Mouse (Mus musculus): ENCODE results near the gene Fbxo40. TPM values are rescaled to one million over a fixed set of nuclear protein-coding genes. Genes with fewer than 3 reads are reported as not detected.

The Fbxo40 gene
- polyA plus RNA-seq, 1 experiment from 2014 or later: 0.06 TPM

DNA sequence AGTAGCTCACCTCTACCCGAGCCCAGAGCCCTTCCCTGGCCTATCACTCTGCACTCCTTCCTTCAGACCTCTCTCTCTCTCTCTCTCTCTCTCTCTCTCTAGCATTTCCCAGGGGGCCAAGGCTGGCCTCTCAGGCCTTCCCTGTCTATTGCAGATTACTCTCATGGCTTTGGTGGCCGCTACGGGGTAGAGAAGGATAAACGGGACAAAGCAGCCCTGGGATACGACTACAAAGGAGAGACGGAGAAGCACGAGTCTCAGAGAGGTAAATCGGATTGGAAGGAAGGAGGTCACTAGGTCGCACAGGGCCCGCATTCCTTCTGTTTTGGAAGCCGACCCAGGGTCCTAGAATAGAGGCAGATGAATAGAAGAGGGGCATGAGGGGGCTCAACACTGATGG is 35.2 kb downstream of the Fbxo40 start:
- WGBS (ENCODE audit: insufficient replicate concordance): 69% methylated on average over 11 of the region's 11 CpGs
- no peak overlapping the region for H3K9ac ChIP-seq (ENCODE audit: low read depth, low read length)
- H3K27ac ChIP-seq (ENCODE audit: low read length): no peak overlapping the region
- ATAC-seq (ENCODE audit: low read depth): no peak
- no peaks in the 10 kb centered on the region for H3K4me1 ChIP-seq (ENCODE audit: control insufficient read depth, low read depth, low read length)
- H3K9me3 ChIP-seq (replicated peaks; ENCODE audit: control insufficient read depth, low read length): no peaks in the 10 kb centered on the region
- no peaks in the 10 kb centered on the region for H3K36me3 ChIP-seq (ENCODE audit: control insufficient read depth, insufficient read depth)
- no peak overlapping the region for H3K4me2 ChIP-seq (ENCODE audit: low read depth, low read length)
- H3K4me3 ChIP-seq (ENCODE audit: low read depth, low read length): no peak overlapping the region
- no peaks in the 10 kb centered on the region for H3K27me3 ChIP-seq (ENCODE audit: control insufficient read depth, insufficient read depth, low read depth, low read length)

GRCm38 (mm10) chr16:36951029-36951428 is 39.2 kb downstream of the Fbxo40 start:
- ATAC-seq (ENCODE audit: low read depth): no peak
- no peaks in the 10 kb centered on the region for H3K27me3 ChIP-seq (ENCODE audit: control insufficient read depth, insufficient read depth, low read depth, low read length)
- 73% methylated on average over 4 of the region's 4 CpGs for WGBS (ENCODE audit: insufficient replicate concordance)
- no peak overlapping the region for H3K27ac ChIP-seq (ENCODE audit: low read length)
- H3K4me2 ChIP-seq (ENCODE audit: low read depth, low read length): no peak overlapping the region
- H3K36me3 ChIP-seq (ENCODE audit: control insufficient read depth, insufficient read depth): no peaks in the 10 kb centered on the region
- no peaks in the 10 kb centered on the region for H3K9me3 ChIP-seq (replicated peaks; ENCODE audit: control insufficient read depth, low read length)
- no peak overlapping the region for H3K4me3 ChIP-seq (ENCODE audit: low read depth, low read length)
- H3K4me1 ChIP-seq (ENCODE audit: control insufficient read depth, low read depth, low read length): no peaks in the 10 kb centered on the region
- H3K9ac ChIP-seq (ENCODE audit: low read depth, low read length): no peak overlapping the region

- Histone ChIP-seq H3K4me1 (ENCODE audit: control insufficient read depth, low read depth, low read length) (no peaks in the 10 kb centered on the region), H3K9ac (ENCODE audit: low read depth, low read length) (no peak overlapping the region), H3K27me3 (ENCODE audit: control insufficient read depth, insufficient read depth, low read depth, low read length) (no peaks in the 10 kb centered on the region), H3K36me3 (ENCODE audit: control insufficient read depth, insufficient read depth) (no peaks in the 10 kb centered on the region), H3K4me3 (ENCODE audit: low read depth, low read length) (no peak overlapping the region), H3K9me3 (replicated peaks; ENCODE audit: control insufficient read depth, low read length) (no peaks in the 10 kb centered on the region), H3K4me2 (ENCODE audit: low read depth, low read length) (no peak overlapping the region), H3K27ac (ENCODE audit: low read length) (no peak overlapping the region)
- no peak for ATAC-seq (ENCODE audit: low read depth)
- WGBS (ENCODE audit: insufficient replicate concordance): 57% methylated on average over 8 of the region's 8 CpGs
Observed at GRCm38 (mm10) chr16:36949614-36950336, 40.5 kb downstream of the Fbxo40 start.

- H3K27me3 ChIP-seq (ENCODE audit: control insufficient read depth, insufficient read depth, low read depth, low read length): no peaks in the 10 kb centered on the region
- H3K27ac ChIP-seq (ENCODE audit: low read length): no peak overlapping the region
- H3K4me1 ChIP-seq (ENCODE audit: control insufficient read depth, low read depth, low read length): no peaks in the 10 kb centered on the region
- WGBS (ENCODE audit: insufficient replicate concordance): 58% methylated on average over 4 of the region's 4 CpGs
- H3K9me3 ChIP-seq (replicated peaks; ENCODE audit: control insufficient read depth, low read length): no peaks in the 10 kb centered on the region
- no peaks in the 10 kb centered on the region for H3K36me3 ChIP-seq (ENCODE audit: control insufficient read depth, insufficient read depth)
- no peak overlapping the region for H3K9ac ChIP-seq (ENCODE audit: low read depth, low read length)
- ATAC-seq (ENCODE audit: low read depth): no peak
- H3K4me3 ChIP-seq (ENCODE audit: low read depth, low read length): no peak overlapping the region
- H3K4me2 ChIP-seq (ENCODE audit: low read depth, low read length): no peak overlapping the region
Observed at GRCm38 (mm10) chr16:36947646-36948197, 42.5 kb downstream of the Fbxo40 start.

- no peak overlapping the region for H3K4me3 ChIP-seq (ENCODE audit: low read depth, low read length)
- no peaks in the 10 kb centered on the region for H3K9me3 ChIP-seq (replicated peaks; ENCODE audit: control insufficient read depth, low read length)
- H3K27me3 ChIP-seq (ENCODE audit: control insufficient read depth, insufficient read depth, low read depth, low read length): no peaks in the 10 kb centered on the region
- no peak for ATAC-seq (ENCODE audit: low read depth)
- 74% methylated on average over 8 of the region's 8 CpGs for WGBS (ENCODE audit: insufficient replicate concordance)
- no peak overlapping the region for H3K9ac ChIP-seq (ENCODE audit: low read depth, low read length)
- H3K27ac ChIP-seq (ENCODE audit: low read length): no peak overlapping the region
- H3K4me1 ChIP-seq (ENCODE audit: control insufficient read depth, low read depth, low read length): no peaks in the 10 kb centered on the region
- H3K4me2 ChIP-seq (ENCODE audit: low read depth, low read length): no peak overlapping the region
- no peaks in the 10 kb centered on the region for H3K36me3 ChIP-seq (ENCODE audit: control insufficient read depth, insufficient read depth)
Observed at GRCm38 (mm10) chr16:36946459-36947159, 43.7 kb downstream of the Fbxo40 start.

- WGBS (ENCODE audit: insufficient replicate concordance): 70% methylated on average over 12 of the region's 12 CpGs
- Histone ChIP-seq H3K9me3 (replicated peaks; ENCODE audit: control insufficient read depth, low read length) (no peaks in the 10 kb centered on the region), H3K9ac (ENCODE audit: low read depth, low read length) (no peak overlapping the region), H3K27ac (ENCODE audit: low read length) (no peak overlapping the region), H3K4me3 (ENCODE audit: low read depth, low read length) (no peak overlapping the region), H3K27me3 (ENCODE audit: control insufficient read depth, insufficient read depth, low read depth, low read length) (no peaks in the 10 kb centered on the region), H3K4me1 (ENCODE audit: control insufficient read depth, low read depth, low read length) (no peaks in the 10 kb centered on the region; the same call in 1 of the 2 replicates), H3K36me3 (ENCODE audit: control insufficient read depth, insufficient read depth) (no peaks in the 10 kb centered on the region), H3K4me2 (ENCODE audit: low read depth, low read length) (no peak overlapping the region)
- no peak for ATAC-seq (ENCODE audit: low read depth)
Observed at GRCm38 (mm10) chr16:36944895-36945424, 45.3 kb downstream of the Fbxo40 start.

DNA sequence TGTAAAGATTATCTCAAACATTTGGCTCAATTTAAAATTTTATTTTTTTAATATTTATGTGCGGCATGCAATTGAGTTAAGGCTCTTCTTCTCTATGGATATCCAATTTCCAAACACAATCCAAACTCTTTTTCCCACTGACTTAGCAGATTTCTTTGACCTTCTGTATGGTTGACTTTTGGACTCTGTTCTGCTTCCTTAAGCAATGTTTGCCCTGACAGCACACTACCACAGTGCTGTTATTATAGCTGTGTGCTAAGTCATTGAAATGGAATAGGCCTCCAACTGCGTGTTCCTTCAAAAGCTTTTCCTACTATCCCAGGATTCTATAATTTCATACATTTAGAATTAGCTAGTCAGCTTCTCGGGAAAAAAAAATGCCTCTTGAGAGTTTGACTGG is 46.7 kb downstream of the Fbxo40 start:
- no peaks in the 10 kb centered on the region for H3K27me3 ChIP-seq (ENCODE audit: control insufficient read depth, insufficient read depth, low read depth, low read length)
- H3K4me3 ChIP-seq (ENCODE audit: low read depth, low read length): no peak overlapping the region
- no peak overlapping the region for H3K4me2 ChIP-seq (ENCODE audit: low read depth, low read length)
- H3K4me1 ChIP-seq (ENCODE audit: control insufficient read depth, low read depth, low read length): no peaks in the 10 kb centered on the region; the same call in 1 of the 2 replicates
- ATAC-seq (ENCODE audit: low read depth): no peak
- H3K9me3 ChIP-seq (replicated peaks; ENCODE audit: control insufficient read depth, low read length): no peaks in the 10 kb centered on the region
- H3K27ac ChIP-seq (ENCODE audit: low read length): no peak overlapping the region
- no peak overlapping the region for H3K9ac ChIP-seq (ENCODE audit: low read depth, low read length)
- no peaks in the 10 kb centered on the region for H3K36me3 ChIP-seq (ENCODE audit: control insufficient read depth, insufficient read depth)
- 72% methylated on average over 3 of the region's 3 CpGs for WGBS (ENCODE audit: insufficient replicate concordance)

- Histone ChIP-seq H3K27ac (ENCODE audit: low read length) (no peak overlapping the region), H3K27me3 (ENCODE audit: control insufficient read depth, insufficient read depth, low read depth, low read length) (no peaks in the 10 kb centered on the region), H3K4me1 (ENCODE audit: control insufficient read depth, low read depth, low read length) (no peaks in the 10 kb centered on the region; the same call in 1 of the 2 replicates), H3K9me3 (replicated peaks; ENCODE audit: control insufficient read depth, low read length) (no peaks in the 10 kb centered on the region), H3K4me3 (ENCODE audit: low read depth, low read length) (no peak overlapping the region), H3K4me2 (ENCODE audit: low read depth, low read length) (no peak overlapping the region), H3K36me3 (ENCODE audit: control insufficient read depth, insufficient read depth) (no peaks in the 10 kb centered on the region), H3K9ac (ENCODE audit: low read depth, low read length) (no peak overlapping the region)
- no peak for ATAC-seq (ENCODE audit: low read depth)
- WGBS (ENCODE audit: insufficient replicate concordance): 74% methylated on average over 4 of the region's 4 CpGs
Observed at GRCm38 (mm10) chr16:36941895-36942294, 48.4 kb downstream of the Fbxo40 start.

All from liver, embryonic 16.5 days (tissue).